Mouse (Mus musculus): Measurements from ENCODE around the gene 1600014C23Rik.

1600014C23Rik gene

GRCm38 (mm10) chr17:45723732-45724573 is 9.7 kb downstream of the 1600014C23Rik start:
- peak; percentile 76 to 92 for DNase-seq

DNA sequence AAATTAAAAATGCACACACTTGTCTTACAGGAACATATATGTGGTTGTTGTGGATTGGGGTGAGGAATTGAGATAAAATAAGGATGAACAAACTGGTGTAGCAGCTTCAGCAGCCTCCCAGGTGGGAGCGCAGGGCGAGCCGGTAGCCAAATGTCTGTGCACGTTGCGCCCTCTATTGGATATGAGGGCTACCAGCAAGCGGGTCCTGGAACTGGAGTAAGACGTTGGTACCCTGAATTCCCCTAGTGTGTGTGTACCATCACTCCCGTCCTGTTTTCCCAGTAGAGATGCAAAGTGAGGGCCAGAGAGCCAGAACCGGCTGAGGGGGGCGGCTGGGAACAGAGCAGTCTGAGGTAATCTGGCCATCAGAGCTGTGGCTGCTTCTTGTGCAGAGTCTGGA is 15.3 kb downstream of the 1600014C23Rik start:
- peak; percentile 69 to 85 for DNase-seq

DNA sequence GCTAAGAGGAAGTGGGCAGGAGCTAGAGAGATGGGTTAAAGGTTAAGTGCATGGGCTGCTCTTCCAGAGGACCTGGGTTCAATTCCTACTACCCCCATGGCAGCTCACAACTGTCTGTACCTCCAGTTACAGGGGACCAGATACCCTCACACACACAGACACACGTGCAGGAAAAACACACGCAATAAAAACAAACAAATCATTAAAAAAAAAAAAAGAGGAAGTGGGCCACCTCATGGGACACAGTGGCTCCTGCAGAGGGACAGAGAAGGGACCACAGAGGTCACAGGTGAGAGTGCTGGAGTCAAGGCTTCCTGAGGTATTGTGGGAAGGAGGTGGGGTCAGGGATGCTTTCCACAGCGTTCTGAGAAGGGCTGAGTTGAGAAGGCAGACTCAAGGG is 22.1 kb downstream of the 1600014C23Rik start:
- no peak for DNase-seq

DNA sequence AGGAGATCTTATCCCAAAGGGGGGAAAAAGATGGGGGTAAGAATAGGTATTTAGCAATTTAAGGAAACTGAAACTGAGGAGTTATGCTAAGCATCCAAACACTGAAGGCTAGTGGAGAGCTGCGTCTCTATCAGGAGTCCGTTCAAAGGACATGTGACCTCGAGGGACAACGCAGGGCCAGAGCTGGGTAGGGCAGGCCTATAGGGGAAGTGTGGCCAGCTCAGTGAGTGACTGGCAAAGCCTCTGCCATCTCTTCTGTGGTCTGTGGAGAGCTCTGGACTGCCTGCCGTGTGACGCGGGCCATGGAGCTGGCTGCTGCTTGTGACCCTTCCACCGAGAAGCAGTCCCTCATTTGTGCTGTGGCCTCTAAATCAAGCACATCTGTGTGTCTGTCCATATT is 23.2 kb downstream of the 1600014C23Rik start:
- DNase-seq: no peak

DNA sequence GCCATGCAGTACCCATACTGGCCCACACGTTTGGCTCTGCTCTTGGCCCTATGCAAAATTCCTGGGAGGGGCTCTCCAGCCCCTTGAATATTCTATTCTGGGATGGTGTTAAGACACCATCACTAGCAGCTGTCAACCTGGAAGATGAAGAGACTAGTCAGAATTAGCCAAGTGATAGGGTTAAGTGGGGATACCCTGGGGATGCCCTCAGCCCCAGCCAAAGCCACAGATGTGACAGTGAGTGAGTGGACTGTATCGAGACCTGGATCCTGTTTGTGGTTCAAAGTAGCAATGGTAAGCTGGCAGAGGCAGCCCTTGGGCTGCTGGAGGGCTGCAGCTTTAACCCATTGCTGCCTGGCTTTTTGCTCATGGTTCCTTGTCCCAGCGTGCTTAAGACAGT is 23.8 kb downstream of the 1600014C23Rik start:
- no peak for DNase-seq

DNA sequence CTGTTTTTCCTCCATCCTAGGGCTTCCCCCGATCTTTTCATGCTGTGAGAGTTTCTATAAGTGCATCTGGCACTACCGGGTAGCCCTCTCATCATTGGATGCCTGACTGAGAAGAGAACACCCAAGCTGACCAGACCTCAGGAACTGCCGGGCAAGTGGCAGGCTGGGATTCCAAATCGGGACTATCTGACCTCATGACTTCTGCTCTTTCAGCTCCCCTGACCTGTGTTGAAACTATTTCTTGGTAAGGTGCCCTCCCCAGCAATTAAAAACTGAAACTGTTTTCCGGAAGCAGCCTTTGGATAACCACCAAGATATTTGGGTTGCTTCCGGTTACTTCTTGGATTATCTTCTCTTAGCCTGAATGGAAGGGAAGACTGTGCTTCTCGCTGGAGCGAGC is 25.5 kb downstream of the 1600014C23Rik start:
- DNase-seq: no peak

- no peak for DNase-seq
Measured at GRCm38 (mm10) chr17:45707376-45707775, 26.3 kb downstream of the 1600014C23Rik start.

- no peak for DNase-seq
Measured at GRCm38 (mm10) chr17:45706796-45707195, 26.8 kb downstream of the 1600014C23Rik start.

GRCm38 (mm10) chr17:45703187-45703586 is 30.5 kb downstream of the 1600014C23Rik start:
- DNase-seq: no peak

DNA sequence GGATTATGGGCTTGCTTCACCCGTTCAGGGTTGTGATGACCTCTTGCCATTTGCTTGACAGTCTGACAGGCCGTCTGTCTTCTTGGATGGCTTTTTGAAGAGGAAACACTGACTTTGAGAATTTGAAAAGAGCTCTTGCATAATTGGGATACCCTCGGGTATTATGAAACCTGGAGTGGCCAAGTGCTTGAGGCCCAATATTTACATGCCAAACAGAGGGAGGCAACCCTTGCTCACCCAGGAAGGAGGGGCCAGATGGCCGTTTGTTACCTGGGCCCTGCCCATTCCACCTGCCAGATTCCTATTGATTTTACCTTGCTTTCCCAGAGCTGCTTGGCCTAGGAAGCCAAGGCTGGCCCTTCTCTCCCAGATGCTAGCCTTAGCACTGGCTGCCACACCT is 31.4 kb downstream of the 1600014C23Rik start:
- DNase-seq: no peak

DNA sequence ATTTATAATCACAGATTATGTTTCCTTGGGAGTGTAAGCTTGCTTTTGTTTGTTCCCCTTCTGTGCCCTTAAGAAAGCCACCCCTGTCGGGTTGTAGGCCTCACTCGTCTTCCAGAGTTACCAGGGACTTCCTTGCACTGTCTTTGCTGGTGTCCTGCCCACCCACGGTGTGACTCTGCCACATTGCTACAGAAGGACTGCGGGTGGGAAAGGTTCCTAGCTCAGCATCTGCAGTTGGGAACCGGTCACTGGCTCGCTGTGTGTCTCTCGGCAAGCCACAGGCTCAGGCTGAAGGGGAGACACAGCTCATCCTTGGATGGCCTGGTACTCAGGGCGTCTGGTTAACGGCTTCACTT is 32.4 kb downstream of the 1600014C23Rik start:
- DNase-seq: no peak

- peak; percentile 63 to 72 for DNase-seq
Measured at GRCm38 (mm10) chr17:45700496-45701235, 33.0 kb downstream of the 1600014C23Rik start.

DNA sequence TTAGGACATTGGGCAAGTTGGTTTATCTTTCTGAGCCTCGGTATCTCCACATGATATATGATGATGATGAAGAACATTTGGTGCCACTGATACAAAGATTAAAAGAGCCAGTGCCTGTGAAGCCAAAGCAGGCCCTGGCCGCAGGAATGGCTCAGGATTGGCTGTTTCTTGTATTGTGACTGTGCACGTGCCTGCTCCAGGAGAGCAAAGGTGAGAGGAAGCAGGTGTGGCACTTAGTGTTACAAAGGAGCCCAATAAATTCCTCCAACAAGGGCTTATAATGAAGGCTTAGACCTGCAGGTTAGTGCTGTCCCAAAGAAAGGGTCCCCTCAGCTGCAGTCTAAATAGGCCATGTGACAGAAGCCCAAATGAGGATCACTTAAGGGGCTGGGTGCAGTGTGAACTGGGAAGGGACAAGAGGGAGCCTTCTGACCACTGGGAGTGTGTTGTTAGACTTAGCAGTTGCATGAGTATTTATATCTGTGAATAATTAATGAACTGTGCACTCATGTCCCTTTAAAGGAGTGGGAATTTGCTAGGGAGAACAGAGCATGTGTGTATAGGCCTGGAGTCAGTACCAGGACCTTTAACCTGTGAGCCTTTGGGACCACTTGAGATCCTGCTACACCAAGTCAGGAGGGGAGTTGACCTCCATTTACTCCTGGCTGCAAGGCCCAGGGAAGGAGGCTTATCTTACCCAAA is 34.5 kb downstream of the 1600014C23Rik start:
- DNase-seq: no peak

GRCm38 (mm10) chr17:45698368-45698767 is 35.3 kb downstream of the 1600014C23Rik start:
- no peak for DNase-seq

DNA sequence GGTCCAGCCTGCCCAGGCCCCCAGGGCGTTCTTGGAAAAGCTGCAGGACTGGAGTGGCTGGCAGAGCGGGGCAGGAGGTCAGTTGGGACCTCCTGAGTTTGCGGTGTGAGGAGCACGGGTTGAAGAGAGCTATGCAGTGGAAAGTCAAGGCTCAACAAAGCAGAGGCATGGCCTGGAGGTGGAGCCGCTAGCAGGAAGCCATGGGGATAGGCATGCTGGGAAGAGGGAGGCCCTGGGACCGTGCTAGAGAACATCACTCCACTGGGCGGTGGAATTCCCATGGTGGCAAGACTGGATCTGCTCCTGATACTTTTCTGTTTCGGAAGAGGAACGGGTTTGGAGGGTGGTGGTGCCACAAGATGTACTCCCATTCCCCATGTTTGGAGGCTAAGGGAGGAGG is 36.7 kb downstream of the 1600014C23Rik start:
- DNase-seq: no peak

DNA sequence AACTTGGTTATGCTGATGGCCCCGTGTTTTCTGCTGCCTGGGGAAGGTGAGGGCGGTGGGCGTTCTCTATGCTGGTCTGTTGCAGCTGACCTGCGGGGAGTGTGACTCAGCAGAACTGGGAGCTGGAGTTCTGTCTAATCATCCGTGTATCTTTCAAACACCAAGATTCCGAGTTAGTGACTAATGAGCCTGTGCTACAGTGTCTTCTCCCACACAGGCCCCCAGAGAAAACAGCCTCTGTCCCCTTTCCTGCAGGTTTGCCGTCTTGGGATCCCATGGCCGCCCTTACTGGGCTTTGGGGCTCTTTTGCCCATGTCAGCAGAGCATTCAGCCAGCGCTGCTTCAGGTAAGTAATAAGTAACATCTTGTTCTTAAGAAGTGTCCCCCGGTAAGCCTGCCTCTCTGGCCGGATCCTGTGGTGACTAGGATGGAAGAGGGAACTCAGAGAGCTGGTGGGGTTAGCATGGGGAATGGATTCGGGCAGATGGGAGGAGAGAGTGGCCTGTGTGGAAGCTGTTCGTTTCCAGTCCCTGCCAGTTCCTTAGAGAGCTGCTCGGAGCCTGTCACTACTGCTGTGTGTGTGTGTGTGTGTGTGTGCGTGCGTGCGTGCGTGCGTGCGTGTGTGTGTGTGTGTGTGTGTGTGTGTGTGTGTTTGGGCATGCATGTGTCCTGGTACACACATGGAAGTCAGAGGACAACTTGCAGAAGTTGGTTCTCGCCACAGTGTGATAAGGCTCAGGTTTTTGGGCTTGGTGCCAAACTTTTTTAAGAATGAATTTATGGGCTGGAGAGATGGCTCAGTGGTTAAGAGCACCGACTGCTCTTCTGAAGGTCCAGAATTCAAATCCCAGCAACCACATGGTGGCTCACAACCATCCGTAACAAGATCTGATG is 38.2 kb downstream of the 1600014C23Rik start:
- peak; percentile 49 to 62 for DNase-seq

GRCm38 (mm10) chr17:45693812-45694565 is 39.7 kb downstream of the 1600014C23Rik start:
- DNase-seq: peak; percentile 47 to 51

GRCm38 (mm10) chr17:45692159-45692558 is 41.5 kb downstream of the 1600014C23Rik start:
- DNase-seq: no peak

DNA sequence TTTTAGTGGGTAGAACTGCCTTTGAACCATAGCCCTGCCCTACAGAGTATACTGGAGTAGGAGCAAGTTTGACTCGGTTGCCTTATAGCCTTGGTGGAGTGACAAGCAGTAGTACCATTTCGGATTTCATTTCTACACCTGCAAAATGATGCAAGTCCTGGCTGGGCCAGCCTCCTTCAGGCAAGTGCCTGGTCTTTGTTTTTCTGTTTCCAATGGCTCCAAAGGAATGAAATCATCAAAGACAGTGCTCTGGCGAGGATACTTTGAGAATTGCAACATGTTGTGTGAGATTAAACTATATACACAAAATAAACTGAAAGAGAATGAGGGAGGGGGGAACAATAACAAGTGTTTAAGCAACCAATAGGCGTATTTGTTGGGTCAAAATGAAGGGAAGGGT is 43.6 kb downstream of the 1600014C23Rik start:
- DNase-seq: no peak

GRCm38 (mm10) chr17:45689120-45689519 is 44.5 kb downstream of the 1600014C23Rik start:
- no peak for DNase-seq

- DNase-seq: no peak
Measured at GRCm38 (mm10) chr17:45686716-45687115, 46.9 kb downstream of the 1600014C23Rik start, which contains the start of gene Tmem63b. TSS of gene Tmem63b (minus strand) at chr17:45686905.

All from kidney, postnatal 36 days (tissue).